Mouse (Mus musculus) E14TG2a.4 (cell line): ENCODE data around the gene Babam2.

Source experiments
- CTCF ChIP-seq: conservative IDR thresholded peaks from 2 replicates; pipeline ENCODE4 v1.5.1; 2014; ENCODE audit warnings: low read length
- NANOG ChIP-seq: IDR thresholded peaks from 2 replicates; pipeline ENCODE4 v1.6.1; 2014; ENCODE audit warnings: borderline replicate concordance, low read length, mixed read lengths

DNA sequence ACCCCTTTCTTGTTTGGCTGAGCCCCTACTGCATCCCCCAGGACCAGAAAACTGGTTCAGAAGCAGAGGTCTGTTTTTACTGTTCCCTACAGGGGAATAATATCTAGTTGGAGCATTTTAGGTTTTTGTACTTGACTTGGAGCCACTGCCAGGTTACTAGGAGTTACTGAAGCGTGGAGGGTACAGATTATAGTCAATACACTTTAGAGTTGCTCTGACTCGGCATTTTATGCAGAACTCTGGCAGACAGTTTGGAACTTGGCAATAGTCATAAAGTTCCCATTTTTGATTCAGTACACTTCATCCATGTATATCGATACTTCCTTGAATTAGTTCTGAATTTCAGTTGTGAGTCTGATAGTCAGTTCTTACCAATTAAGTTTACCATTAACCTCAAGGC, 202.4 kb downstream of the Babam2 start:
- no peak for TF ChIP-seq CTCF
- TF ChIP-seq NANOG: no peak
